Mouse (Mus musculus): ENCODE results near the gene Slc22a14.
"Not testable (repeated sequence)": the region's sequence is repeated elsewhere in the genome, so short reads cannot be mapped to it uniquely, and the experiment has no call there.

Gene Slc22a14

GRCm38 (mm10) chr9:119365284-119365683 lies at the start of gene Slc22a14:
TSS of gene Slc22a14 (minus strand) at chr9:119365553.
- DNase-seq (ENCODE audit: low read depth, low spot score): peak; percentile 28

- DNase-seq (ENCODE audit: low read depth, low spot score): no peak
These were observed 44.5 kb upstream of the Slc22a14 start for GRCm38 (mm10) chr9:119409864-119410263.

GRCm38 (mm10) chr9:119408898-119409664 lies 43.7 kb upstream of the Slc22a14 start:
- peak; percentile 50 for DNase-seq (ENCODE audit: low read depth, low spot score)

DNA sequence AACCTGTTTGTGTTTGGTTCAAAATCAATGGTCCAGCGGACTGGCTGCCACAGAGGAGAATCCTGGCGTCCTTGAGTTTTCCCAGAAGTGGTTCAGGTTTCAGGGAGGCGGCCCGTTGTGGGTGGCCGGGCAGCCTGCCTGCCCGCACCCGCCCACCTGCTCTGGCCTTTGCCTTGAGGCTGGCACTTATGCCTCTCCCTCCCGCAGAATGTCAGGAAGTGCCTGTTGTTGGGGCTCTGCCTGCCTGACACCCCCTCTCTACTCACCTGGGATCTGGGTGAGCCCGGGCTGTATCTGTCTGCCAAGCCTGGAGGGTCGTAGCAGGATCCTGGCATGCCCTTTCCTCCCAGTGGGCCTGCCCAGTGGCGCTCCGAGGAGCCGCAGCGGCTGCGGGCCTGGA lies 42.5 kb upstream of the Slc22a14 start:
- DNase-seq (ENCODE audit: low read depth, low spot score): no peak

DNA sequence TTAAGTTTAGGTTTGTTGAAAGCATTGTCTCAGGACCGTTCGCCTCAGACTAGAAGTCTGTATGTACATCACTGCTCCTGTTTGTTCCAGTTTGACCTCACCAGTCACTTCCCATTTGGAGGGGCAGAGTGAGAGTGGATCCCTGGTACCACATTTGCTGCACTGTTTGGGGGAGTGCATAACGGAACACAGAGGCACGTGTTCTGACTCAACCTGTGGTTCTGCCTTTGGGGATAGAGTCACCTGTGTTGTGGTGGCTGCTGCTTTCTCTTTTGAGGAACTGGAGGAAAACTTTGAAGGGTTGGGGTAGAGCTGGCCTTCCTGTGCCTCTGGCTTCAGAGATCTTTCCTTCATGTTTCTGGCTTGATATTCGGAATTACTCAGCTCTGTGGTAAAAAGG lies 38.7 kb upstream of the Slc22a14 start:
- DNase-seq (ENCODE audit: low read depth, low spot score): no peak

DNA sequence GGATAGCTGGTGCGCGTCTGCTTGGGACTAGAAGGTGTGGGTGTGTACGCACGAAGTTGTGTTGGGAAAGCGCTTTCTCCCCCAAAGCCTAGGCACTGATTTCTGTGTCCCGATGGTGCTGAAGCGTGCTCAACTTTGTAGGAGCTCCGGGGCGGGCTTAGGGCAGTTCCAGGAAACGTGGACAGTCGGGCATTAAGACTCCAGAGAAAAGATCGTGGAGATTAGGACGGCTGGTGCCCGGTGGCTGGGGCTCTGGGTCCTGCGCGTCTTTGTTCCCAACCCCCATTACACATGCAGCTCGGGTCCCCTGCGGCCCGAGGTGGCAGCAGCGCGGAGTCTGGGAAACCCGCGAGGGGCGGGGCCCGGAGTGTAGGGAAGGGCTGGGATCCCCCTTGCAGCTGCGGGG lies 37.9 kb upstream of the Slc22a14 start:
- DNase-seq (ENCODE audit: low read depth, low spot score): no peak

DNA sequence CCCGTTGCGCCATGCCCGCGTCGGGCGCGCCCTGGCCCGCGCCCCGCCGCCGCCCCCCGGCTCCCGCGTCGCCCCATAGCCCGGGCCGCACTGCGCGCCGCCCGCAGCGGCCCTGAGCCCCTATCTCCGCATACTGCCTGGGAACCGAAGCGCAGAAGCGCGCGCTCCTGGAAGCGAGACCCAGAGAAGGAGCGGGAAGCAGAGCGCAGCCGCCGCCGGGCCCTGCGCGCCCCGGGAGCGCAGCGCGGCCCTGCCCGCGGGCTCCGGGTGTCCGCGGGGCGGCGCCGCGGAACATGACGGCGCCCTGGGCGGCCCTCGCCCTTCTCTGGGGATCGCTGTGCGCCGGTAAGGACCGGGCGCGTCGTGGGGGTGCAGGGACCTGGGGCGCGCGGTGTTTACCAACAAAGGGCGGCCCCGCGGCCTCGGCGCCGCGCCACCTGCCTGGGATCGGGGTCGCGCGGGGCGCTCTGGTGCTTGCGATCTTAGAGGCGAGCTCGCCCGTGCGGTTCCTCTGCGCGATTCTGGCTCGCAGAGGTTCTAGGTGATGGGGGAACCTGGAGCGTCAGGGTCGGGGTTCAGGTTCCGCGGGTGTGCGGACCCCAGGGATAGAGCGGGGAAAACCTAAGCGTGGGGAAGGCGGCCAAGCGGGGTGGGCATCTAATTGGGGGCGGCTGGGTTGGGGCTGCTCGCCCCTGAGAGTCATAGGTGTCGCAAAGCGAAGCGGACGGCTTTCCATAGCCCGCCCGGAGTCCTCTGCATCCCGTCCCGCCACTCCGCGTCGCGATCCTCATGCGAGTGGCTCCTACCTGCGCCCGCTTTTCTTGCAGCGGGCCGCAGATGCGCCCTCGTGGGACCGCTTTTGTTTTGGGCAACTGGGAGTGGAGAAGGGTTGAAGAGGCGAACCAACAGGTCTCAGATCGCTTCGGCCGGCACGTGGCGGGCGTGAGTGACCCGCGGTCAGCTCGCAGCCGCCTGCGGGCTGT lies 37.2 kb upstream of the Slc22a14 start:
- DNase-seq (ENCODE audit: low read depth, low spot score): no peak

- peak; percentile 81 for DNase-seq (ENCODE audit: low read depth, low spot score)
These were observed 36.5 kb upstream of the Slc22a14 start, which contains the start of gene Acvr2b for GRCm38 (mm10) chr9:119401801-119402214. TSS of gene Acvr2b (plus strand) at chr9:119402118.

GRCm38 (mm10) chr9:119401351-119401750 lies 36.0 kb upstream of the Slc22a14 start:
- peak; percentile 50 for DNase-seq (ENCODE audit: low read depth, low spot score)

DNA sequence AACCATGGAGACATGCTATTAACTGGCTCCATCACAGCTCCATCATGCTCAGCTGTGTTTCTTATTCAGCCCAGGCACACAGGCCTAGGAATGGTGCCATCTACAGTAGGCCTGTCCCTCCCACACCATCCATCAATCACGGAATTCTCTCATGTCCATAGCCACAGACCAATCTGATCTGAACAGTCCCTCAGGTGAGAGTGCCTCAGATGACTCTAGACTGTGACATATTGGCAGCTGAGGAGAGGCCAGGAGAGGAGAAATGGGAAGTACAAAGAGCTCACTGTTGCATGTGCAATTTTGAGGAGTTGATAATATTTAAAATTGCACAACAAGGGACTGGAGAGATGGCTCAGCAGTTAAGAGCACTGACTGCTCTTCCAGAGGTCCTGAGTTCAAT lies 29.5 kb upstream of the Slc22a14 start:
- DNase-seq (ENCODE audit: low read depth, low spot score): no peak

- DNase-seq (ENCODE audit: low read depth, low spot score): no peak
These were observed 24.9 kb upstream of the Slc22a14 start for GRCm38 (mm10) chr9:119390214-119390613.

GRCm38 (mm10) chr9:119388956-119389355 lies 23.6 kb upstream of the Slc22a14 start:
- no peak for DNase-seq (ENCODE audit: low read depth, low spot score)

- DNase-seq (ENCODE audit: low read depth, low spot score): no peak
These were observed 17.2 kb upstream of the Slc22a14 start for GRCm38 (mm10) chr9:119382603-119383002.

DNA sequence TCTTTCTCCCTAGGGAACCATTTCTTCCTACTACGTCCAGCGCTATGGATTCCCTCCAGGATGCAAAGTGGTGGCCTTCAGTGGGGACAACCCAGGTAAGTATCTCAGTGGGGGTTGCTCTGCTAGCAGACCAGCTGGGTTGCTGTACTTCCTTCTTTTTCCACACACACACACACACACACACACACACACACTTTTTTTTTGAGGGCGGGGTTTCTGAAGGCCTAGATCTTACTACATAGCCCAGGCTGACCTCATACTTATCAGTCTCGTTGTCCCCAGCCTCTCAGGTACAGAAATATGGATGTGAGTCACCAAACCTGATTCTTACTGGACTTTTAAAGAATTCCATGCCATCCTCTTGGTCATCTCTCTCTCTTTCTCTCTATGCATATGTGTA lies 12.9 kb upstream of the Slc22a14 start:
- DNase-seq (ENCODE audit: low read depth, low spot score): no peak

DNA sequence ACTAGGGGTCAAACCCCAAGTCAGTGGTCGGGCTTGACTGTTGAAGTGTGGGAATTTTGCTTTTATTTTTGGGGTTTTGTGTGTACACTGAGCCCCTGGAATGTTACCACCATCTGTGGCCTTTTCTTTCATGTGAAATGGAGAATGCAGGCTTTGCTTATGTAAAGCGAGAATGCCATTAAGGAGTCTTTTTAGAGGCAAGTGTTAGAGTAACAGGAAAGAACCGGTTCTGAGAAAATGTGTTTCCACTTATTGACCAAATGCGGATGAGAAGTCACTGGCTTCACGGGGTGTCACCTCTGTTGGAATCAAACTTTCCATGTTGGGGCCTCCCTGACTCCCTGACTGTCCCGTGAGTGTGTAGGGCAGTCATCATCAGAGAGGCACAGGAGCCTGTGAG lies 10.2 kb upstream of the Slc22a14 start:
- no peak for DNase-seq (ENCODE audit: low read depth, low spot score)

DNA sequence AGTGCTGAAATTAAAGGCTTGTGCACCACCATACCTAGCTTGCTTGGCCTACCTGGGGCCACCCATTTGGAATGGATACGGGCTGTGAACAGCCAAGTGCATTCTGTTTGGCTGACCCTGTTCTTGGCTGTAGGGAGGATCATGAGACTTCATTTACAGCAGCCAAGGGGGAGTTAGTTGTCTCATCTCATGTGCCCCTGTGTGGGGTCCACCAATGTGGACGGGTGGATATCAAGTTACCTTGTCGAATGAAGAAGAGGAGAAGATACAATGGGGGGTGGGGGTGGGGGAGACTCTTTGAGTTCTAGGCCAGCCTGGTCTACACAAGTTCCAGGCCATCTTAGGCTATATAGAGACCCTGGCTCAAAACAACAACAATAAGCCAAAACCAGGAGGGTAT lies 9.7 kb upstream of the Slc22a14 start:
- no peak for DNase-seq (ENCODE audit: low read depth, low spot score)

GRCm38 (mm10) chr9:119371251-119371650 lies 5.9 kb upstream of the Slc22a14 start:
- no peak for DNase-seq (ENCODE audit: low read depth, low spot score)

GRCm38 (mm10) chr9:119370770-119371169 lies 5.4 kb upstream of the Slc22a14 start:
- DNase-seq (ENCODE audit: low read depth, low spot score): not testable (repeated sequence)

DNA sequence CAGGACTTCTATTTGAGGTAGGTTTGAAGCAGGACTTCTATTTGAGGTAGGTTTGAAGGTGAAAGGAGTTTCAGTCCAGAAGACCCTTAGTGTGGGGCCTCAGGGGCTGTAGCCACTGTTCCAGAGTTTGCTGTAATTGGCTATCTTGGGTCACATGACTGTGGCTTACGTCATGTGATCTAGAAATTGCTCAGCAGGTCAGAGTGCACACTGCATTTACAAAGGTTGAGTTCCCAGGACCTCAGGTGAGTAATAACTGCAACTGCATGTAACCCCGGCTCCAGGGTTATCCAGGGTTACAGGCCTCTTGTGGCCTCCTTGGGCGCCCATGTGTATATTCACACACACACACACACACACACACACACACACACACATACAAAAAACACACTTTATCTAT lies 3.0 kb upstream of the Slc22a14 start:
- DNase-seq (ENCODE audit: low read depth, low spot score): no peak

GRCm38 (mm10) chr9:119363229-119363628 lies 2.1 kb downstream of the Slc22a14 start:
- DNase-seq (ENCODE audit: low read depth, low spot score): no peak

- no peak for DNase-seq (ENCODE audit: low read depth, low spot score)
These were observed 3.9 kb downstream of the Slc22a14 start for GRCm38 (mm10) chr9:119361416-119361815.

DNA sequence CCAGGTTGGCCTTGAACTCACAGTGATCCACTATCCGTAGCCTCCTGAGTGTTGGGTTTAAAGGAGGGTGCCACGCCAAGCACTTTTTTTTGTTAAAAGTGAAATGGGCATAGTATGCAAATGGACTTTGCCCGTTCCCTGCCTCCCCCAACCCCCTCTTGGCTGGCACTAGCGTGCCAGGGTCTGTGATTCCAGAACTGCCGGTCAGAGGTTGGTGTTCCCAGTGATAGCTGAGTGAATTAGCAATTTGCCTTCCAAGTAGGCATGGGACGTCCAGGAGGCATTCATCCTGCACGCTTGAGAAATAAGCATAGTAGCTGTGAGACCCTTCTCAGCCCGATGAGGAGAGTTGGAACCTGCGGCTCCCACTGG lies 7.3 kb downstream of the Slc22a14 start:
- DNase-seq (ENCODE audit: low read depth, low spot score): no peak
